Mouse (Mus musculus) limb, embryonic 14.5 days (tissue): Measurements from ENCODE around the gene Gm36028. TPM values are rescaled to one million over a fixed set of nuclear protein-coding genes. Genes with fewer than 3 reads are reported as not detected.

Experiments
- ATAC-seq: fragments of 200-750 bp; cut with Nextera tagmentation; 2 replicates; pipeline ENCODE4 v1.8.0; 2017; ENCODE audit warnings: low read depth, moderate number of reproducible peaks, moderate TSS enrichment; ENCODE audit not compliant: low FRiP score
- DNase-seq: peaks from one replicate; pipeline ENCODE4 v3.0.0-alpha.2; 2015; ENCODE audit warnings: low spot score
- H3K27ac ChIP-seq: fragments of 300-500 bp; sonication (generic); replicated peaks from 2 replicates; pipeline ENCODE4 v1.5.1; 2014; ENCODE audit warnings: low read depth, mild to moderate bottlenecking, low read length, moderate library complexity, mixed read lengths
- H3K27me3 ChIP-seq: fragments of 300-500 bp; sonication (generic); 2 replicates; pipeline ENCODE4 v1.6.1; 2014; ENCODE audit warnings: low read length, mixed read lengths; ENCODE audit not compliant: control insufficient read depth, insufficient read depth
- H3K36me3 ChIP-seq: fragments of 300-500 bp; sonication (generic); 2 replicates; pipeline ENCODE4 v1.6.1; 2014; ENCODE audit warnings: mild to moderate bottlenecking, low read length, moderate library complexity, mixed read lengths; ENCODE audit not compliant: control insufficient read depth, insufficient read depth
- H3K4me1 ChIP-seq: fragments of 300-500 bp; sonication (generic); 2 replicates; pipeline ENCODE4 v1.6.1; 2014; ENCODE audit warnings: antibody characterized with exemption, low read length, mixed read lengths; ENCODE audit not compliant: control insufficient read depth, insufficient read depth
- H3K4me2 ChIP-seq: fragments of 300-500 bp; sonication (generic); replicated peaks from 2 replicates; pipeline ENCODE4 v1.6.1; 2014; ENCODE audit warnings: low read depth, mild to moderate bottlenecking, low read length, moderate library complexity; ENCODE audit not compliant: severe bottlenecking
- H3K4me3 ChIP-seq: fragments of 300-500 bp; sonication (generic); replicated peaks from 2 replicates; pipeline ENCODE4 v1.5.1; 2014; ENCODE audit warnings: low read length
- H3K9ac ChIP-seq: fragments of 300-500 bp; sonication (generic); 2 replicates; pipeline ENCODE4 v1.6.1; 2014; ENCODE audit warnings: mild to moderate bottlenecking, low read depth, low read length, moderate library complexity; ENCODE audit not compliant: severe bottlenecking
- H3K9me3 ChIP-seq: fragments of 300-500 bp; sonication (generic); 2 replicates; pipeline ENCODE4 v1.6.1; 2016; ENCODE audit warnings: low read length; ENCODE audit not compliant: control insufficient read depth
- POLR2A ChIP-seq: fragments of 200-500 bp; IDR thresholded peaks from 2 replicates; pipeline ENCODE4 v1.8.0; 2012; ENCODE audit warnings: inconsistent platforms, mild to moderate bottlenecking, moderate library complexity, borderline replicate concordance; ENCODE audit not compliant: insufficient read depth, insufficient read length; ENCODE audit errors: extremely low read depth
- WGBS: fragments of 180-500 bp; shearing (Covaris S2); extraction: QIAGEN DNeasy Blood & Tissue Kit; methylation state at CpG from one replicate; pipeline ENCODE4 v1.1.7; 2014; 5-methylcytosine and 5-hydroxymethylcytosine counted together
- polyA plus RNA-seq, 2 experiments: library from polyadenylated mRNA; depleted of rRNA in 1 of 2; stranded (reverse) in 1 of 2; unstranded in 1 of 2; fragments of >200 nt; fragmentation: Nextera tagmentation in 1 of 2; extraction: Ambion mirVana in 1 of 2; gene quantifications; 2 replicates each; pipeline versions ENCODE4 v1.2.1 to v1.2.3; 2012 to 2014

The Gm36028 gene
- polyA plus RNA-seq, 2 experiments = 0.15 TPM; not detected in 1

DNA sequence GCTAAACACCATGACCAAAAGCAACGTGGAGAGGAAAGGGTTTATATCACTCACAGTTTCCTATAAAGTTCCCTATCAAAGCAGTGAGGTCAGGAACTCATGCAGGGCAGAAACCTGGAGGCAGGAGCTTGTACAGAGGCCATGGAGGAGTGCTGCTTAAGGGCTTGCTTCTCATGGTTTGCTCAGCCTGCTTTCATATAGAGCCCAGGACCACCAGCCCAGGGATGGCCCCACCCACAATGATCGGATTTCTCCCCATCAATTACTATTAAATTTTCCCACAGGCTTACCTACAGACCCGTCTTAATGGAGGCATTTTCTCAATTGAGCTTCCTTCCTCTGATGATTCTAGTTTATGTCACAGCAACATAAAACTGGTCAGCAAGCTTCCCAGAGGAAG lies 23.4 kb downstream of the Gm36028 start:
- WGBS = 59% methylated on average over 3 of the region's 3 CpGs

DNA sequence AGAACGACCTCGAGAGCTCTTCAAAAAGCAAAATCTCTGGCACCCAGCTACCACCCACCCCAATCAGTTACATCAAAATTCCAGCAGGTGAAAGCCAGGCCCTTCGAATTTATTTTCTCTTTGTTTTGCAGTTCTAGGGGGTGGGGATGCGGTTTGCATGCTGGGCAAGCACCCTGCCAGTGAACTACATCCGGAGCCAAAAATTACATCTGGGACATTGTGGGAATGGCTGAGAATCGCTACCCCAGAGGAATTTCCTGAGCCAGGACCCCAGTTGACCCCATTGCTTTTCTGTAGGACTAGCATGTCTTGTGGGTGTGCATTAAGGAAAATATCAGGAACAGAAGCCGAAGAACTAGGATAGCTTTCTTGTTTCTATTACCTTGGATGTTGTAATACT lies 29.9 kb downstream of the Gm36028 start:
- Histone ChIP-seq H3K4me1 (no peaks in the 10 kb centered on the region), H3K4me2 (no peak overlapping the region), H3K4me3 (no peak overlapping the region), H3K9ac (no peak overlapping the region), H3K27ac (no peak overlapping the region), H3K36me3 (peaks cover 97% of the 10 kb centered on the region), H3K9me3 (no peaks in the 10 kb centered on the region), H3K27me3 (no peaks in the 10 kb centered on the region)
- ATAC-seq (no peak), DNase-seq (no peak)
- 90% methylated on average over 7 of the region's 7 CpGs for WGBS
- no peak for TF ChIP-seq POLR2A

More for the DNA sequence above, 23.4 kb downstream of the Gm36028 start:
- ATAC-seq (no peak), DNase-seq (no peak)
- H3K4me2 ChIP-seq = no peak overlapping the region
- no peaks in the 10 kb centered on the region for H3K4me1 ChIP-seq
- H3K36me3 ChIP-seq = peaks cover 46% of the 10 kb centered on the region
- no peaks in the 10 kb centered on the region for H3K9me3 ChIP-seq
- H3K9ac ChIP-seq = no peak overlapping the region
- H3K27ac ChIP-seq = no peak overlapping the region
- H3K4me3 ChIP-seq = no peak overlapping the region
- no peak for TF ChIP-seq POLR2A
- no peaks in the 10 kb centered on the region for H3K27me3 ChIP-seq

DNA sequence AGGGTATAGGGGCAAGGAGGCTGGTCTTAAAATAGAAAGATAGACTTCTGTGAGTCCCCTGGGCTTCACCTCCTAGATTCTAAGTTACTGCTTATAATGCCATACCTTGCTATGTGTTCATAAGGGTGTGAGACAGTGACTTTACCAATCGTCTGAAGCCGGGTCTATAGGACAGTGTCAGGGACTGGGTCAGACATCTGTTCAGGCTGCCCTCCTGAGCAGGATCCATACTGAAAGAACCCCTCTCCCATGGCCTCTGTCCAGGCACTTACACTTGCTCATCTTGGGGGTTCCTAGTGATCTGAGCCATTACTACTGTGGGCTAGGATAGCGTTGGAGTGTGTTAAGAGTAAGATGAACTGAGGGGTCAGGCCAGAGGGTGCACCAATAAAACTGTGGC lies 34.7 kb downstream of the Gm36028 start:
- Histone ChIP-seq H3K4me2 (no peak overlapping the region), H3K27ac (no peak overlapping the region), H3K4me3 (no peak overlapping the region), H3K4me1 (no peaks in the 10 kb centered on the region), H3K27me3 (no peaks in the 10 kb centered on the region), H3K9me3 (no peaks in the 10 kb centered on the region), H3K36me3 (peaks cover 98% of the 10 kb centered on the region), H3K9ac (no peak overlapping the region)
- 88% methylated on average over 3 of the region's 3 CpGs for WGBS
- ATAC-seq (no peak), DNase-seq (no peak)
- no peak for TF ChIP-seq POLR2A

DNA sequence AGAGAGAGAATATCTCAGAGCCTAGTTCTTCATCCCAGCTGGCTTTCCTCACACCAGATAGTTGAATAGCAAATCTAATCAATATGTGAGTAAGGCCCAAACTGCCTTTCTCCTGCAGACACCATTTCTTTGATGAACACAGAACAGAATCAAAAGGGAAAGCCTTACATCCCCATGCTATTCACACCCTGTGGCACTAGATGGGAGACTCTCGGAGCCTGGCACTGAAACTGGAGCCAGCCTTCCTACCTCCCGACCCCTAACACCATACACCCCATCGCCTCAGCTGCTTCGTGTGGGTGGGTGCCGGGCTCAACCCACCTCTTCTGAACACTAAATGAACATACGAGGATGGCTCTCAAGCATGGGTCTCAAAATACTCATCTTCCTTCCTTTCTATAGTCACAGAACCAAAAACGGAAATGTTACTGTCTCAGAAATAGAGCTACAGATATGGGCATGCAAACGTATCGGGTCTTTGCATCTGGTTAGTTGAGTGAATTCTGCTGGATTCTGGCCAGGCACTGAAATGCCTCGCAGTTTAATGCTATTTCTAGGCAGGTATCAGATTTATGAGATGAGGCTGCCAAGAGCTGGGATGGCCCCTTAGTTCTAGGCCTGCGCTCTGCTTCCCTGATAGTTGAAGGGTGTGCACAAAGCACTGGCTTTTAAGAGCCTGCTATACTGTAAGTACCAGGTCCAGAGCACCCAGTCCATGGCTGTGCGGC lies 36.0 kb downstream of the Gm36028 start:
- DNase-seq = peak; percentile 48
- 83% methylated on average over 12 of the region's 12 CpGs for WGBS
- no peak for ATAC-seq
- TF ChIP-seq POLR2A = no peak
- peaks cover 98% of the 10 kb centered on the region for H3K36me3 ChIP-seq
- no peaks in the 10 kb centered on the region for H3K9me3 ChIP-seq
- no peaks in the 10 kb centered on the region for H3K27me3 ChIP-seq
- H3K4me3 ChIP-seq = no peak overlapping the region
- H3K4me2 ChIP-seq = no peak overlapping the region
- no peaks in the 10 kb centered on the region for H3K4me1 ChIP-seq
- H3K27ac ChIP-seq = no peak overlapping the region
- no peak overlapping the region for H3K9ac ChIP-seq

DNA sequence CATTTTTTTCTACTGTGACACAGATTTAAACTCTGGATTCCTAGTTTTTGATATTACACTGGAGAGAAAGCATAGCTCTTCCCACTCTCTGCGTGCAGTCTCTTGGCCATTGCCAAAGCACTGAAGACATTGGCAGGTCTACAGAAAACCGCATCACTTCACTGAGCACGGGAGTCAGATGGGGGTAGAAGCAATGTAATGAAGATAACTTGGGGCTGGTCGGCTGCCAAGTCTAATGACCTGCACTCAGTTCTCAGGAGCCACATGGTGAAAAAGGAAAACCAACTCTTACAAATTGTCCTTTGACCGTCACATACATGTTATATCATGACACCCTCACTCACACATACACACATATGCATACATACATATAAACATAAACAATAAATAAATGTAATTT lies 37.0 kb downstream of the Gm36028 start:
- Histone ChIP-seq H3K36me3 (peaks cover 96% of the 10 kb centered on the region), H3K9ac (no peak overlapping the region), H3K4me2 (no peak overlapping the region), H3K4me3 (no peak overlapping the region), H3K27ac (no peak overlapping the region), H3K9me3 (no peaks in the 10 kb centered on the region), H3K4me1 (no peaks in the 10 kb centered on the region), H3K27me3 (no peaks in the 10 kb centered on the region)
- no peak for TF ChIP-seq POLR2A
- DNase-seq = no peak
- 76% methylated on average over 5 of the region's 5 CpGs for WGBS
- no peak for ATAC-seq
